Mouse (Mus musculus): Measurements from ENCODE around the gene Castor1. TPM values are rescaled to one million over a fixed set of nuclear protein-coding genes. Genes with fewer than 3 reads are reported as not detected.
"Not testable (repeated sequence)": the region's sequence is repeated elsewhere in the genome, so short reads cannot be mapped to it uniquely, and the experiment has no call there.

Gene Castor1
- 1.1 and 1.5 TPM in 2 replicates for polyA plus RNA-seq (2014; fragmentation: Nextera tagmentation; extraction: Ambion mirVana)

- peak within 1 kb of the TSS; percentile 13; the same call in 1 of the 2 replicates for H3K9ac ChIP-seq (ENCODE audit: low read length)
- WGBS = 2% methylated on average over 56 of the region's 56 CpGs
- H3K4me1 ChIP-seq (ENCODE audit: control insufficient read depth, insufficient read depth, low read length) = no peaks in the 10 kb centered on the region
- H3K27me3 ChIP-seq (ENCODE audit: control insufficient read depth, insufficient read depth, low read length) = peaks cover 9% of the 10 kb centered on the region
- ATAC-seq (ENCODE audit: insufficient number of reproducible peaks, low FRiP score, low TSS enrichment, low read depth) (peak; percentile 80), DNase-seq (ENCODE audit: low spot score) (peak; percentile 82)
- no peak within 1 kb of the TSS for H3K27ac ChIP-seq (replicated peaks; ENCODE audit: low read depth, low read length)
- H3K36me3 ChIP-seq (ENCODE audit: control insufficient read depth, insufficient read depth, low read length) = no peaks in the 10 kb centered on the region; the same call in 1 of the 2 replicates
- no peaks in the 10 kb centered on the region for H3K9me3 ChIP-seq (ENCODE audit: control insufficient read depth, low read length)
- peak within 1 kb of the TSS; percentile 84 for H3K4me2 ChIP-seq (ENCODE audit: low read depth, severe bottlenecking)
- H3K4me3 ChIP-seq (ENCODE audit: low read depth, low read length) = peak within 1 kb of the TSS; percentile 43
These were observed at the start of gene Castor1 for GRCm38 (mm10) chr11:4217914-4218629. Castor1 (plus strand) TSS chr11:4218225.

- ATAC-seq (ENCODE audit: insufficient number of reproducible peaks, low FRiP score, low TSS enrichment, low read depth) (no peak), DNase-seq (ENCODE audit: low spot score) (no peak)
- Histone ChIP-seq H3K4me3 (ENCODE audit: low read depth, low read length) (no peak overlapping the region), H3K4me1 (ENCODE audit: control insufficient read depth, insufficient read depth, low read length) (no peaks in the 10 kb centered on the region), H3K4me2 (ENCODE audit: low read depth, severe bottlenecking) (no peak overlapping the region), H3K9ac (ENCODE audit: low read length) (no peak overlapping the region), H3K27ac (replicated peaks; ENCODE audit: low read depth, low read length) (no peak overlapping the region), H3K9me3 (ENCODE audit: control insufficient read depth, low read length) (no peaks in the 10 kb centered on the region), H3K27me3 (ENCODE audit: control insufficient read depth, insufficient read depth, low read length) (no peaks in the 10 kb centered on the region), H3K36me3 (ENCODE audit: control insufficient read depth, insufficient read depth, low read length) (peaks cover 78% of the 10 kb centered on the region)
- 84% methylated on average over 5 of the region's 5 CpGs for WGBS
These were observed 43.4 kb upstream of the Castor1 start for GRCm38 (mm10) chr11:4174586-4174985.

- Histone ChIP-seq H3K4me3 (ENCODE audit: low read depth, low read length) (no peak overlapping the region), H3K9ac (ENCODE audit: low read length) (no peak overlapping the region)
These were observed 40.3 kb upstream of the Castor1 start for GRCm38 (mm10) chr11:4177716-4178115.

GRCm38 (mm10) chr11:4182061-4182460 lies 36.0 kb upstream of the Castor1 start:
- no peak overlapping the region for H3K9ac ChIP-seq (ENCODE audit: low read length)
- ATAC-seq (ENCODE audit: insufficient number of reproducible peaks, low FRiP score, low TSS enrichment, low read depth) = no peak
- 28% methylated on average over 1 of the region's 1 CpGs for WGBS

More at GRCm38 (mm10) chr11:4177716-4178115, 40.3 kb upstream of the Castor1 start:
- H3K9me3 ChIP-seq (ENCODE audit: control insufficient read depth, low read length) = no peaks in the 10 kb centered on the region
- peaks cover 74% of the 10 kb centered on the region for H3K36me3 ChIP-seq (ENCODE audit: control insufficient read depth, insufficient read depth, low read length)
- no peak overlapping the region for H3K4me2 ChIP-seq (ENCODE audit: low read depth, severe bottlenecking)
- no peaks in the 10 kb centered on the region for H3K4me1 ChIP-seq (ENCODE audit: control insufficient read depth, insufficient read depth, low read length)
- ATAC-seq (ENCODE audit: insufficient number of reproducible peaks, low FRiP score, low TSS enrichment, low read depth) (no peak), DNase-seq (ENCODE audit: low spot score) (no peak)
- 75% methylated on average over 4 of the region's 4 CpGs for WGBS
- no peak overlapping the region for H3K27ac ChIP-seq (replicated peaks; ENCODE audit: low read depth, low read length)
- no peaks in the 10 kb centered on the region for H3K27me3 ChIP-seq (ENCODE audit: control insufficient read depth, insufficient read depth, low read length)

GRCm38 (mm10) chr11:4183511-4183910 lies 34.5 kb upstream of the Castor1 start:
- H3K27me3 ChIP-seq (ENCODE audit: control insufficient read depth, insufficient read depth, low read length) = no peaks in the 10 kb centered on the region
- no peak overlapping the region for H3K4me2 ChIP-seq (ENCODE audit: low read depth, severe bottlenecking)
- peaks cover 6% of the 10 kb centered on the region; the same call in 1 of the 2 replicates for H3K4me1 ChIP-seq (ENCODE audit: control insufficient read depth, insufficient read depth, low read length)
- peaks cover 26% of the 10 kb centered on the region for H3K36me3 ChIP-seq (ENCODE audit: control insufficient read depth, insufficient read depth, low read length)
- DNase-seq (ENCODE audit: low spot score) (no peak), ATAC-seq (ENCODE audit: insufficient number of reproducible peaks, low FRiP score, low TSS enrichment, low read depth) (no peak)
- H3K9ac ChIP-seq (ENCODE audit: low read length) = no peak overlapping the region
- no peaks in the 10 kb centered on the region for H3K9me3 ChIP-seq (ENCODE audit: control insufficient read depth, low read length)
- no peak overlapping the region for H3K27ac ChIP-seq (replicated peaks; ENCODE audit: low read depth, low read length)
- no peak overlapping the region for H3K4me3 ChIP-seq (ENCODE audit: low read depth, low read length)

More at GRCm38 (mm10) chr11:4182061-4182460, 36.0 kb upstream of the Castor1 start:
- no peak overlapping the region for H3K4me2 ChIP-seq (ENCODE audit: low read depth, severe bottlenecking)
- no peak overlapping the region for H3K4me3 ChIP-seq (ENCODE audit: low read depth, low read length)
- no peak overlapping the region for H3K27ac ChIP-seq (replicated peaks; ENCODE audit: low read depth, low read length)
- no peaks in the 10 kb centered on the region for H3K9me3 ChIP-seq (ENCODE audit: control insufficient read depth, low read length)
- peaks cover under 1% of the 10 kb centered on the region; the same call in 1 of the 2 replicates for H3K4me1 ChIP-seq (ENCODE audit: control insufficient read depth, insufficient read depth, low read length)
- no peaks in the 10 kb centered on the region for H3K27me3 ChIP-seq (ENCODE audit: control insufficient read depth, insufficient read depth, low read length)
- no peak for DNase-seq (ENCODE audit: low spot score)
- peaks cover 40% of the 10 kb centered on the region for H3K36me3 ChIP-seq (ENCODE audit: control insufficient read depth, insufficient read depth, low read length)

GRCm38 (mm10) chr11:4184251-4184952 lies 33.6 kb upstream of the Castor1 start:
- 73% methylated on average over 4 of the region's 4 CpGs for WGBS

GRCm38 (mm10) chr11:4185480-4185879 lies 32.5 kb upstream of the Castor1 start:
- not testable (repeated sequence) for DNase-seq (ENCODE audit: low spot score); H3K4me3 ChIP-seq (ENCODE audit: low read depth, low read length); H3K9me3 ChIP-seq (ENCODE audit: control insufficient read depth, low read length); ATAC-seq (ENCODE audit: insufficient number of reproducible peaks, low FRiP score, low TSS enrichment, low read depth); H3K9ac ChIP-seq (ENCODE audit: low read length); H3K4me1 ChIP-seq (ENCODE audit: control insufficient read depth, insufficient read depth, low read length); H3K27ac ChIP-seq (replicated peaks; ENCODE audit: low read depth, low read length); H3K4me2 ChIP-seq (ENCODE audit: low read depth, severe bottlenecking); H3K27me3 ChIP-seq (ENCODE audit: control insufficient read depth, insufficient read depth, low read length)
- H3K36me3 ChIP-seq (ENCODE audit: control insufficient read depth, insufficient read depth, low read length) = peaks cover 14% of the 10 kb centered on the region
- WGBS = 91% methylated on average over 6 of the region's 6 CpGs

More at GRCm38 (mm10) chr11:4184251-4184952, 33.6 kb upstream of the Castor1 start:
- H3K4me1 ChIP-seq (ENCODE audit: control insufficient read depth, insufficient read depth, low read length) = peaks cover 6% of the 10 kb centered on the region; the same call in 1 of the 2 replicates
- no peak for ATAC-seq (ENCODE audit: insufficient number of reproducible peaks, low FRiP score, low TSS enrichment, low read depth)
- no peaks in the 10 kb centered on the region for H3K27me3 ChIP-seq (ENCODE audit: control insufficient read depth, insufficient read depth, low read length)
- H3K4me2 ChIP-seq (ENCODE audit: low read depth, severe bottlenecking) = no peak overlapping the region
- DNase-seq (ENCODE audit: low spot score) = no peak
- peaks cover 20% of the 10 kb centered on the region for H3K36me3 ChIP-seq (ENCODE audit: control insufficient read depth, insufficient read depth, low read length)
- H3K9ac ChIP-seq (ENCODE audit: low read length) = no peak overlapping the region
- no peak overlapping the region for H3K4me3 ChIP-seq (ENCODE audit: low read depth, low read length)
- H3K27ac ChIP-seq (replicated peaks; ENCODE audit: low read depth, low read length) = no peak overlapping the region
- no peaks in the 10 kb centered on the region for H3K9me3 ChIP-seq (ENCODE audit: control insufficient read depth, low read length)

- Histone ChIP-seq H3K4me3 (ENCODE audit: low read depth, low read length) (peak within 1 kb of the TSS; percentile 83), H3K4me2 (ENCODE audit: low read depth, severe bottlenecking) (peak within 1 kb of the TSS; percentile 92), H3K36me3 (ENCODE audit: control insufficient read depth, insufficient read depth, low read length) (peaks cover 3% of the 10 kb centered on the region), H3K9me3 (ENCODE audit: control insufficient read depth, low read length) (no peaks in the 10 kb centered on the region), H3K4me1 (ENCODE audit: control insufficient read depth, insufficient read depth, low read length) (peaks cover 8% of the 10 kb centered on the region; the same call in 1 of the 2 replicates), H3K9ac (ENCODE audit: low read length) (peak within 1 kb of the TSS; percentile 86), H3K27ac (replicated peaks; ENCODE audit: low read depth, low read length) (no peak within 1 kb of the TSS), H3K27me3 (ENCODE audit: control insufficient read depth, insufficient read depth, low read length) (no peaks in the 10 kb centered on the region)
- DNase-seq (ENCODE audit: low spot score) = peak; percentile 97
- ATAC-seq (ENCODE audit: insufficient number of reproducible peaks, low FRiP score, low TSS enrichment, low read depth) = peak; percentile 99
- under 1% methylated on average over 68 of the region's 71 CpGs for WGBS
These were observed 31.3 kb upstream of the Castor1 start, which contains the start of gene Tbc1d10a for GRCm38 (mm10) chr11:4186486-4187317. Tbc1d10a (plus strand) TSS chr11:4186789.
